Mouse (Mus musculus) limb, embryonic 13.5 days (tissue): ENCODE results near the gene Col19a1. TPM values are rescaled to one million over a fixed set of nuclear protein-coding genes. Genes with fewer than 3 reads are reported as not detected.
A peak's percentile ranks its signal among the peaks of the same experiment; 100 is the strongest.

ENCODE experiments used
- ATAC-seq: fragments of 200-750 bp; cut with Nextera tagmentation; 2 replicates; pipeline ENCODE4 v1.8.0; 2017; ENCODE audit warnings: low read depth, moderate number of reproducible peaks, moderate TSS enrichment; ENCODE audit not compliant: low FRiP score
- H3K27ac ChIP-seq: fragments of 300-500 bp; sonication (generic); 2 replicates; pipeline ENCODE4 v1.5.1; 2015; ENCODE audit warnings: inconsistent platforms, mild to moderate bottlenecking, moderate library complexity
- H3K27me3 ChIP-seq: fragments of 300-500 bp; sonication (generic); 2 replicates; pipeline ENCODE4 v1.6.1; 2015; ENCODE audit warnings: mild to moderate bottlenecking, inconsistent platforms
- H3K36me3 ChIP-seq: fragments of 300-500 bp; sonication (generic); 2 replicates; pipeline ENCODE4 v1.6.1; 2015; ENCODE audit warnings: inconsistent platforms, mild to moderate bottlenecking, moderate library complexity
- H3K4me1 ChIP-seq: fragments of 300-500 bp; sonication (generic); 2 replicates; pipeline ENCODE4 v1.6.1; 2015; ENCODE audit warnings: inconsistent platforms
- H3K4me2 ChIP-seq: fragments of 300-500 bp; sonication (generic); replicated peaks from 2 replicates; pipeline ENCODE4 v1.6.1; 2015; ENCODE audit warnings: inconsistent platforms, mild to moderate bottlenecking, moderate library complexity
- H3K4me3 ChIP-seq: fragments of 300-500 bp; sonication (generic); 2 replicates; pipeline ENCODE4 v1.5.1; 2015; ENCODE audit warnings: moderate library complexity, mild to moderate bottlenecking, inconsistent platforms
- H3K9ac ChIP-seq: fragments of 300-500 bp; sonication (generic); 2 replicates; pipeline ENCODE4 v1.6.1; 2015; ENCODE audit warnings: mild to moderate bottlenecking, inconsistent platforms
- H3K9me3 ChIP-seq: fragments of 300-500 bp; sonication (generic); 2 replicates; pipeline ENCODE4 v1.6.1; 2016; ENCODE audit warnings: inconsistent platforms
- WGBS: fragments of 180-500 bp; shearing (Covaris S2); methylation state at CpG from one replicate; pipeline ENCODE4 v1.1.7; 2015; 5-methylcytosine and 5-hydroxymethylcytosine counted together
- polyA plus RNA-seq: library from polyadenylated mRNA; unstranded; fragments of >200 nt; fragmentation: Nextera tagmentation; extraction: Ambion mirVana; gene quantifications from 2 replicates; pipeline ENCODE4 v1.2.1, GENCODE M21; 2015

Col19a1 gene
- polyA plus RNA-seq, 1 experiment from 2014 or later = 6.5 TPM

GRCm38 (mm10) chr1:24549050-24549449, 38.2 kb downstream of the Col19a1 start:
- no peak overlapping the region for H3K9ac ChIP-seq
- WGBS = 69% methylated on average over 8 of the region's 8 CpGs
- no peak for ATAC-seq

GRCm38 (mm10) chr1:24547574-24547973, 39.7 kb downstream of the Col19a1 start:
- Histone ChIP-seq H3K4me1 (peaks cover 25% of the 10 kb centered on the region; the same call in 1 of the 2 replicates), H3K9me3 (no peaks in the 10 kb centered on the region), H3K9ac (no peak overlapping the region), H3K4me3 (no peak overlapping the region), H3K27ac (no peak overlapping the region), H3K27me3 (no peaks in the 10 kb centered on the region), H3K4me2 (no peak overlapping the region), H3K36me3 (no peaks in the 10 kb centered on the region)
- ATAC-seq = no peak
- 76% methylated on average over 1 of the region's 1 CpGs for WGBS

More at GRCm38 (mm10) chr1:24549050-24549449, 38.2 kb downstream of the Col19a1 start:
- Histone ChIP-seq H3K36me3 (no peaks in the 10 kb centered on the region), H3K4me3 (no peak overlapping the region), H3K27ac (no peak overlapping the region), H3K27me3 (no peaks in the 10 kb centered on the region), H3K9me3 (no peaks in the 10 kb centered on the region), H3K4me1 (peaks cover 25% of the 10 kb centered on the region; the same call in 1 of the 2 replicates), H3K4me2 (0 out of 2 replicates have a peak overlapping the region, but pooled peaks have one; percentile 9)

GRCm38 (mm10) chr1:24539852-24540251, 47.4 kb downstream of the Col19a1 start:
- ATAC-seq = no peak
- WGBS = 73% methylated on average over 1 of the region's 1 CpGs

DNA sequence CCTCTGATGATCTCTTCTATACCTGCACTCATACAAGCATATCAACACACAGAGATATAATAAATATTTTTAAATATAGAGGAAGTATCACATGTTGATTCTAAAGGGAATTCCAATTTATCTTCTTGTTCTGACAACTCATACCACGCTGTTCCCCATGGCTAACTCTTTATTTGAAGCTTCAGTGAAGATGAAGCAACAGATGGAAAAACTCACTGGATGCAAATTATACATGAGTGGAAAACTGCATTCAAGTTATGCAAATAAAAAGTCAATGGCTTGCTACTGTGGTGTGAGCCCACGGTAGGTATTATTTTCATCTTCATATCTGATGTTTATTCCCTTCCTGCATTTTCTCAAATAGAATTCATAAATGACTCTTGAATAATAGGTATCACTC, 60.1 kb downstream of the Col19a1 start:
- Histone ChIP-seq H3K4me1 (no peaks in the 10 kb centered on the region), H3K4me2 (no peak overlapping the region), H3K36me3 (no peaks in the 10 kb centered on the region), H3K9me3 (no peaks in the 10 kb centered on the region), H3K27me3 (no peaks in the 10 kb centered on the region), H3K27ac (no peak overlapping the region), H3K4me3 (no peak overlapping the region), H3K9ac (no peak overlapping the region)
- no peak for ATAC-seq
- 80% methylated on average over 2 of the region's 2 CpGs for WGBS

More at GRCm38 (mm10) chr1:24539852-24540251, 47.4 kb downstream of the Col19a1 start:
- Histone ChIP-seq H3K9me3 (no peaks in the 10 kb centered on the region), H3K4me2 (no peak overlapping the region), H3K27ac (no peak overlapping the region), H3K36me3 (no peaks in the 10 kb centered on the region), H3K9ac (no peak overlapping the region), H3K27me3 (no peaks in the 10 kb centered on the region), H3K4me1 (no peaks in the 10 kb centered on the region), H3K4me3 (no peak overlapping the region)

GRCm38 (mm10) chr1:24517462-24517861, 69.8 kb downstream of the Col19a1 start:
- Histone ChIP-seq H3K27ac (no peak overlapping the region), H3K4me2 (no peak overlapping the region), H3K4me1 (no peaks in the 10 kb centered on the region), H3K9ac (no peak overlapping the region), H3K27me3 (no peaks in the 10 kb centered on the region), H3K9me3 (no peaks in the 10 kb centered on the region), H3K4me3 (no peak overlapping the region), H3K36me3 (no peaks in the 10 kb centered on the region)
- WGBS = 79% methylated on average over 4 of the region's 4 CpGs
- ATAC-seq = no peak

DNA sequence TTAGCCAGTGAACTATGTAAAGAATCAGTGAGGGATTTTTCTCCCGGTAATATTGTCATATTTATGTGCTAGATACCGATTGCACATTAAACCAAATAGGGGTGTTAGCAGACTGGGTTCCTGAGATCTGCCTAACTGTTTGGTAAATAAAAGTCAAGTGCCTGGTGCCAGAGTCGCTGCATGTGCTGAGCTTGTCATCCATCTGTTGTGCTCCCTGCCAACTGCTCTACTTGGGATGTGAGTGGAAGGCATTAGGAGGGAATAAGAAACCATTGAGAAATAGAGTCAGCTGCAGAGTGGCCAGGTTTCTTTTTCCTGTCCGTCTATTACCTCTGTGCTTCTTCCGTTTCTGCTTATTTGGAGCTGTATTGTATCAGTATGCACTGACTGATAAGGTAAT, 71.9 kb downstream of the Col19a1 start:
- H3K4me1 ChIP-seq = no peaks in the 10 kb centered on the region
- 87% methylated on average over 5 of the region's 5 CpGs for WGBS
- no peak overlapping the region for H3K4me3 ChIP-seq
- no peaks in the 10 kb centered on the region for H3K36me3 ChIP-seq
- H3K27ac ChIP-seq = no peak overlapping the region
- H3K4me2 ChIP-seq = no peak overlapping the region
- H3K27me3 ChIP-seq = no peaks in the 10 kb centered on the region
- H3K9ac ChIP-seq = no peak overlapping the region
- ATAC-seq = no peak
- no peaks in the 10 kb centered on the region for H3K9me3 ChIP-seq

DNA sequence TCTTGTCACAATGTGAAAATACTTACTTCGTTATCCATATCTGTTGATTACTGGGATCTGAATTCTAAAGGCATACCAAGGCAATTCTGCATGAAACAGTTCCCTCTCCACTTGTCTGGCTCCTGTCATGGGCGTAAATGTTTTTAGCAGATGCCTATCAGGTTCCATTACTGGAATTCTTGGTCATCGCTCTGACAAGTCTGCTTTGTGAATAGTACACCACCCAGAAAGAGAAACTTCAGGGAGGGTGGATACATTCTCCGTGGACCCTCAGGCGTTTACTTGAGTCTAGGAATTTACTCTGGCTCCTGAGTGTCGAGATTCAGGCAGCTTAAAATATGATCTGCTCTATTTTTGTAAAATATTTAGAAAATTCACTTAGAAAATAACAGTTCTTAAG, 75.7 kb downstream of the Col19a1 start:
- peak; percentile 36; the same call in 1 of the 2 replicates for ATAC-seq
- no peaks in the 10 kb centered on the region for H3K9me3 ChIP-seq
- H3K4me2 ChIP-seq = no peak overlapping the region
- H3K27ac ChIP-seq = no peak overlapping the region
- H3K36me3 ChIP-seq = no peaks in the 10 kb centered on the region
- no peaks in the 10 kb centered on the region for H3K4me1 ChIP-seq
- WGBS = 70% methylated on average over 6 of the region's 6 CpGs
- no peak overlapping the region for H3K9ac ChIP-seq
- H3K27me3 ChIP-seq = no peaks in the 10 kb centered on the region
- no peak overlapping the region for H3K4me3 ChIP-seq

DNA sequence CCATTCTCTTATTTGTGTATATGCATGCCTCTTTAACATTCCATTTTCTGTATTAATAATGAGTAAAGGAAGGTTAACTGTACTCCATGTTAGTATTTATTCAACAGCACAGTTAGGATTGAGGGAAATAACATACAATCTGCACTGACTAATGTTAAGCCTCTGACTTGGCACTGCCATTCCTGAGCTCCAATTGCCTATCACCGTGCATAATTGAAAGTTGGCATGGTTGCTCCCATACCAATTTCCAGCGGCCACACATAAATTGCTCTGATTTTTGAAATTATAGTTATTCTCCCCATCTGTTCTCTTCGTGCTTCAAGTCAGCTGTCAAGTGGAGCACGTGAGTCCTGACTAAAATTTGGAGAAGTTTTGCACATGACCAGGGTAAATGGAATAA, 91.9 kb downstream of the Col19a1 start:
- no peak overlapping the region for H3K27ac ChIP-seq
- no peak for ATAC-seq
- H3K9ac ChIP-seq = no peak overlapping the region
- no peaks in the 10 kb centered on the region for H3K36me3 ChIP-seq
- H3K4me2 ChIP-seq = no peak overlapping the region
- H3K4me1 ChIP-seq = no peaks in the 10 kb centered on the region
- WGBS = 89% methylated on average over 4 of the region's 4 CpGs
- no peak overlapping the region for H3K4me3 ChIP-seq
- H3K27me3 ChIP-seq = no peaks in the 10 kb centered on the region
- no peaks in the 10 kb centered on the region for H3K9me3 ChIP-seq

DNA sequence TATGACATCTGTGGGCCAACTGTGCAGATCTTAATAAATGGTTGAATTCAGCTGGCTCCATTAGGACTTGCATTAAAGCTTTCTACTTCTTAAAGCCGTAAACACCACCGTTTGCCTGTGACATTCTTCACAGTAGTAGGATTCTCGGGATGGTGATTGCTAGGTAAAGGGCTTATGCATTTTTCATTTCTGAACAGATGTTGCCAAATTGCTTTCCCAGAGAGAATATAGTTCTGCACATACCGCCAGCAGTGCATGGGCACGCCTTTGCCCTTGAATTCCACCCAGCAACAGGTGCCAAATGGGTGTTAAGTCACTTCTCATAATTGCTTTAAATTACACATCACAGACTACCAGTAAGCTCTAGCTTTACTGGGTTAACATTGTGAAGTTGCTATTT, 103.1 kb downstream of the Col19a1 start:
- 30% methylated on average over 5 of the region's 5 CpGs for WGBS
- no peaks in the 10 kb centered on the region for H3K9me3 ChIP-seq

DNA sequence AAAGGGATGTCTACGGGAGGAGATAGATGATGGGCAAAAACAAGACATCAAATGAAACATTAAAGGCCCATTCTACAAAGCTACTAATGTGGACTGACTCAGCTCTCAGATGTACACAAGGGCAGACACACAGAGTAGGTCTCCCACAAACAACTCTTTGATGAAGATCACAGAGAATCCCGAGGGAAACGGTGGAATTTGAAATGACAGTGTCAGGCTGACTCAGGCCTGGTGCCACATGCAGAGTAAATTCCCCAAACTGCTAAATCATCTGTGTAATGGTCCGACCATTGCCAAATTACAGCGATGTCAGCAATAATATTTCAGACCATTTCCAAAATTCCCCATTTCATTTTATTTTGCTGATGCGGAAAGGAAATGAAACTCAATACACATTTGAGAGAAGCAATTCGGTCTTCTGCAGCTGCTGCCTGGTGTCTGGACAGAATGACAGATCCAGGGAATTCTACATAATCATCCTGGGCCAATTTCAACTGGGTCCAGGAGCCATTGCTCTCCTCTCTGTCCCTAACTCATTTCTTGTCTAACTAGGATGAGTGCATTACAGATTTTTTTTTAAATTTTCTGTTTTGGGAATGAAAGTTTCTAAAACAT, 116.1 kb downstream of the Col19a1 start:
- H3K4me2 ChIP-seq = no peak overlapping the region
- H3K9me3 ChIP-seq = no peaks in the 10 kb centered on the region
- no peak overlapping the region for H3K27ac ChIP-seq
- H3K4me3 ChIP-seq = no peak overlapping the region
- 0 out of 2 replicates have a peak, but pooled peaks cover 3% of the 10 kb centered on the region for H3K27me3 ChIP-seq
- ATAC-seq = no peak; the same call in 1 of the 2 replicates
- H3K4me1 ChIP-seq = 0 out of 2 replicates have a peak, but pooled peaks cover 6% of the 10 kb centered on the region
- 59% methylated on average over 7 of the region's 7 CpGs for WGBS
- H3K9ac ChIP-seq = no peak overlapping the region
- no peaks in the 10 kb centered on the region for H3K36me3 ChIP-seq

More for the DNA sequence above, 103.1 kb downstream of the Col19a1 start:
- no peak overlapping the region for H3K27ac ChIP-seq
- no peaks in the 10 kb centered on the region for H3K4me1 ChIP-seq
- H3K4me2 ChIP-seq = no peak overlapping the region
- peak; percentile 87 for ATAC-seq
- peaks cover 7% of the 10 kb centered on the region; the same call in 1 of the 2 replicates for H3K27me3 ChIP-seq
- H3K36me3 ChIP-seq = no peaks in the 10 kb centered on the region
- H3K9ac ChIP-seq = no peak overlapping the region
- H3K4me3 ChIP-seq = no peak overlapping the region

DNA sequence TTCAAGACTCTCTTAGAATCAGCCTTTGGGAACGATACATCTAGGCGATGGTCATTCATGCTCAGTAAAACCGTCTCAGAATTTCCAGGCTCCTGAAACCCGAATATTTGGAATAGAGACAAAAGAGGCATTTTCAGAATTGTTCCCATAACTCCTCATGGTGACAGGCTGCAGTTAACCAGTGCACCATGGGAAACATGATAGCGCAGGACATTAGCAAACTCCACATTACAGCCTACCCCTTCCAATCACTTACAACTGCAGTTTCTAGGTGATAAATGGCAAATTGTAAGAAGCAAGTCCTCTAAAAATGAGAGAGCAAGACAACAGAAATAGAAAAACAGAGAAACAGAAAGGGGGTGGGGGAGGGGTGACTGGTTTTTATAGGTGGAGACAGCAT, 116.6 kb downstream of the Col19a1 start:
- Histone ChIP-seq H3K4me2 (no peak overlapping the region), H3K9ac (no peak overlapping the region), H3K9me3 (no peaks in the 10 kb centered on the region), H3K27me3 (0 out of 2 replicates have a peak, but pooled peaks cover 3% of the 10 kb centered on the region), H3K4me3 (no peak overlapping the region), H3K27ac (no peak overlapping the region), H3K4me1 (0 out of 2 replicates have a peak, but pooled peaks cover 6% of the 10 kb centered on the region), H3K36me3 (no peaks in the 10 kb centered on the region)
- 66% methylated on average over 5 of the region's 5 CpGs for whole genome bisulfite sequencing
- ATAC-seq = no peak

GRCm38 (mm10) chr1:24461305-24461887, 125.9 kb downstream of the Col19a1 start:
- 54% methylated on average over 3 of the region's 3 CpGs for WGBS
- H3K27me3 ChIP-seq = no peaks in the 10 kb centered on the region

More at GRCm38 (mm10) chr1:24461305-24461887, 125.9 kb downstream of the Col19a1 start:
- Histone ChIP-seq H3K4me2 (no peak overlapping the region), H3K9ac (no peak overlapping the region), H3K9me3 (no peaks in the 10 kb centered on the region), H3K27ac (no peak overlapping the region), H3K4me1 (no peaks in the 10 kb centered on the region), H3K36me3 (no peaks in the 10 kb centered on the region), H3K4me3 (no peak overlapping the region)
- ATAC-seq = no peak
